Mouse (Mus musculus) myocyte (in vitro differentiated cells): ENCODE measurements at regions not wholly inside any gene's neighbourhood (a gene's known extent, or its start where the extent isn't known, plus 50 kb on each side); places are given as distances from the start of the nearest gene placed in this dataset.

Experiments
- CEBPB ChIP-seq: IDR thresholded peaks from 2 replicates; pipeline ENCODE4 v1.6.1; 2011; ENCODE audit warnings: mild to moderate bottlenecking, moderate library complexity; ENCODE audit not compliant: poor library complexity, insufficient read depth, severe bottlenecking
- E2F4 ChIP-seq: IDR thresholded peaks from one replicate; pipeline ENCODE4 v1.6.1; 2011; ENCODE audit warnings: mild to moderate bottlenecking, control low read depth, moderate library complexity; ENCODE audit not compliant: insufficient read depth
- POLR2A ChIP-seq: IDR thresholded peaks from one replicate; pipeline ENCODE4 v1.6.1; 2011; ENCODE audit warnings: low read depth, mild to moderate bottlenecking, control low read depth, moderate library complexity; ENCODE audit not compliant: insufficient read length
- USF1 ChIP-seq: IDR thresholded peaks from one replicate; pipeline ENCODE4 v1.6.1; 2011; ENCODE audit warnings: low read depth, mild to moderate bottlenecking, control low read depth, moderate library complexity

DNA sequence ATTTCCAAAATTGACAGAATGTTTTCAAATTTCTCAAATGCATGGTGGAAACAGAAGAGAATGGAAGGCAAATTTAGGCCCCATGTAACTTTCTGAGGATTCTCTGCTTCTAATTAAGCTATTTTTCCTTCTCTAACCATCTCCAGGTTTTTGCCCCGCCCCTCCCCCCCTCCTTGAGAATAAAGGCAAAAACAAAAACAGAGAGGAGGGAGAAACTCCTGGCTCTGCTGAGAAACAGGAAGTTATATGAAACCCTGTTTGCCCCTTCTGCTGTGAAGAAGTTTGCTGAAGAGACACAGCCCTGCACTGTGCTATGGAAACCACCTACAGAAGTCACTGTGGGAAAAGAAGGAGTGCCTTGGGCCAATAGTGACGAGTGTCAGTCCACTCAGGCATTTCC lies 332.9 kb upstream of the Nr2f2 start:
- TF ChIP-seq E2F4, result no peak
- TF ChIP-seq USF1, result no peak
- no peak for TF ChIP-seq POLR2A
- TF ChIP-seq CEBPB, result no peak
